Mouse (Mus musculus) olfactory bulb, adult 2 months (tissue): ENCODE data around the gene Plcb2. TPM values are rescaled to one million over a fixed set of nuclear protein-coding genes. Genes with fewer than 3 reads are reported as not detected.

ENCODE experiments used
- H3K27ac ChIP-seq: fragments of 200-500 bp; 2 replicates; pipeline ENCODE4 v1.5.1; 2012; ENCODE audit warnings: low read depth, low read length; ENCODE audit not compliant: insufficient read depth
- H3K4me1 ChIP-seq: fragments of 200-500 bp; 2 replicates; pipeline ENCODE4 v1.6.1; 2012; ENCODE audit warnings: low read length; ENCODE audit not compliant: control insufficient read depth, insufficient read depth
- H3K4me3 ChIP-seq: fragments of 200-500 bp; 2 replicates; pipeline ENCODE4 v1.5.1; 2012; ENCODE audit warnings: mild to moderate bottlenecking, low read depth, low read length, moderate library complexity; ENCODE audit not compliant: insufficient read depth
- CTCF ChIP-seq: fragments of 200-500 bp; IDR thresholded peaks from 2 replicates; pipeline ENCODE4 v1.5.1; 2012; ENCODE audit warnings: low read depth, mild to moderate bottlenecking, low read length, moderate library complexity; ENCODE audit not compliant: insufficient read depth
- POLR2A ChIP-seq: fragments of 200-500 bp; IDR thresholded peaks from 2 replicates; pipeline ENCODE4 v1.6.1; 2012; ENCODE audit warnings: mild to moderate bottlenecking, low read depth, low read length, moderate library complexity; ENCODE audit not compliant: insufficient read depth
- WGBS: fragments of 180-500 bp; shearing (Covaris S2); methylation state at CpG from one replicate; pipeline ENCODE4 v1.1.7; 2018; 5-methylcytosine and 5-hydroxymethylcytosine counted together
- polyA plus RNA-seq: library from polyadenylated mRNA; stranded (reverse); fragments of >200 nt; gene quantifications from 2 replicates; pipeline ENCODE4 v1.2.4, GENCODE M21; 2012; ENCODE audit warnings: low replicate concordance; ENCODE audit not compliant: missing spikeins, insufficient read depth, insufficient read length

Gene Plcb2
- polyA plus RNA-seq, 1 experiment, result not detected

DNA sequence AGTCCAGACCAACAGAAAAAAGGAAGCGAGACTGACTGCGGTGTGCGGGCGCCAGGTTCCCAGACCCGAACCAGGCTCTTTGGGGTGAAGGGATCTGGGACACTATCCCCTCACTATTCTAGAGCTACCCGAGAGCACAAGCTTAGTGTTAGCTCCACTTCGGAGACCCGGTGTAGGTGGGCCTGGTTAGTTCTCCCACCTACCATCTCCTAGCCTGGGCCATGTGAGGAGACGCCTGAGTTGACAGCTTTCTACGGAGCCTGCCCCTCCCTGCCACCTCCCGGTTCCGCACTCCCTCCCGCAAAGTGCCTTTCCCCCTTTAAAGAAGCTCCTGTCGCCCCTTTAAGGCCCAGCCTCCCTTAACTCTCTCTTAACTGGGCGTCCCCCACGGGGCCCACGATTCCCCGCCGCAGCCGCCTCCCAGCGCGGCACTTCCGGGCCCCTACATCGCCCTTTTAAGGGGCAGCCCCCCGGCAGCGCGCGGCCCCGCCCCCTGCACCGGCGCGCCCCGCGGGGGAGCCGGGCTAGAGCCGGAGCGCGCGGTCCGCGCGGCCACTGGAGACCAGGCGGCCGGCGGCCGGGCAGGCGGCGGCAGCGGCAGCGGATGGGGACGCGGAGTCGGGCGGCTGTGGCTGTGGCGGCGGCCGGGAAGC lies 17.1 kb upstream of the Plcb2 start, which contains the start of gene Inafm2:
Inafm2 (plus strand) TSS at position 527 of the 653 bp plus-strand sequence.
- peak within 1 kb of the TSS; percentile 24 for H3K27ac ChIP-seq
- WGBS, result 11% methylated on average over 57 of the region's 57 CpGs
- peak within 1 kb of the TSS; percentile 96 for H3K4me3 ChIP-seq
- TF ChIP-seq CTCF (no peak), POLR2A (peak; percentile 52)
- peaks cover 18% of the 10 kb centered on the region for H3K4me1 ChIP-seq

DNA sequence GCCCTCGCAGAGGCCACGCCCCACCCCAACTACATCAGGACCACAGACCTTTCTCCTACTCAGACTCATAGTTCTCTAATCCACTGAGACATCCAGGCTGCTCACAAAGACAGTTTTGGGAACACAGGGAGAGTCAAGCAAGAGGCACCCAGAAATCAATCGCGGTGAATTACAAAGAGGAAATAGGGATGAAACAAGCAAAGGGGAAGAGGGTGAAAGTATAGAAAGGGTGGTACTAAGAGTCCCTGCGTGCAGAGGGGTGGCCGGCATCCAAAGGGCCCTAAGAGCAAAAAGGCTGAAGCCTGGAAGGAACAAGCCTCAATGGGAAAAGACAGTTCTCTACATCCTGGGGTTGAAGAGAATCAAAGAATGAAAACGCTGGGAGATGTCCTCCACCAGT lies 16.4 kb upstream of the Plcb2 start:
- no peak for TF ChIP-seq CTCF
- H3K27ac ChIP-seq, result no peak overlapping the region
- WGBS, result 25% methylated on average over 7 of the region's 7 CpGs
- H3K4me3 ChIP-seq, result no peak overlapping the region
- H3K4me1 ChIP-seq, result peaks cover 15% of the 10 kb centered on the region

DNA sequence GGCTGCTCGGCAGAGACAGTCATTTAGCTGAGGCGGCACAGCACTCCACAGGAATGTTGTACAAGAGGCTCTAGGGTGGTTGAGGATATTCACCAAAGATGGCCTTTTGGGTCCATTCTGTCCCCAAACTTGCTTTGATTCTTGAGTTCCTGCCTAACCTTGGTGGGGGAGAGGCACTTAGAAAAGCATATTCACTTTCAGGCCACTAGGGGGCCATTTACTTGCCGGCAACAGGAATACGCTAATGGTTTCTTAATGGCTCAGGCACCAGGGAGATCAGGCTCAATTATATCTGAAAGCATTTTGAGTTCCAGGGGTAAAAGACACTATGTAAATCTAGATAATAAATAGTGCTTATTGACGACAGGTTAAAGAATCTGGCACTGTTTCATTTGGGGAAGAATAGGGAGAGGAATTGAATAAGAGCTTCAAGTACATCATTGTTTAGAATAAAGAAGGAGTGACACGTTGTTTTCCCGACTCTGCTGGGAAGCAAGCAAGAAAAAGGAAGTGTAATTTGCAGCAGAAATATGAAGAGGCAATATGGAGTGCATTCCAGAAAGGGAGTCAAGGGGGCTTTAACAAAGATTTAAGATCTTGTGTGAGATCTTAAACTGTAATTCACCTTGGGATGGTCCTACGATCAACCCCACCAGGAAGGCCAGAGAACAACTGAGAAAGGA lies 15.2 kb upstream of the Plcb2 start:
- Histone ChIP-seq H3K4me1 (peaks cover 8% of the 10 kb centered on the region), H3K4me3 (no peak overlapping the region), H3K27ac (no peak overlapping the region)
- WGBS, result 24% methylated on average over 8 of the region's 8 CpGs
- TF ChIP-seq POLR2A (no peak), CTCF (no peak)

DNA sequence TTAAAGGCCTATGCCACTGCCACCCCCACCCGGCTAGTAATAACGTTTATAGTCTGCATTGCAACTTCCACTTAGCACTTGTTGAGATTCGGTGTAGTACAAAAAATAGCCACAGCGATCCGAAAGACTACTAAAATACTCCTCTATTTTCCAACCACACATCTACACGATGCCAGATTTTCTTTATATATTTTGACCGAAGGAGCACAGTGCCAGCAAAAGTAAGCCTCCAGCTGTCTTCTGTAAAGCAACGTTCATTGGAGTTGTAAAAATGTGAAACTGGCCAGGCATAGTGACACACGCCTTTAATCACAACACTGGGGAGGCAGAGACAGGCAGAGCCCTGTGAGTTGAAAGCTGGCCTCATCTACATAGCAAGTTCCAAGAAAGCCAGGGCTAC lies 12.9 kb upstream of the Plcb2 start:
- WGBS, result 57% methylated on average over 9 of the region's 9 CpGs
- H3K27ac ChIP-seq, result no peak overlapping the region
- peaks cover 6% of the 10 kb centered on the region for H3K4me1 ChIP-seq
- H3K4me3 ChIP-seq, result no peak overlapping the region
- TF ChIP-seq CTCF (no peak), POLR2A (no peak)

DNA sequence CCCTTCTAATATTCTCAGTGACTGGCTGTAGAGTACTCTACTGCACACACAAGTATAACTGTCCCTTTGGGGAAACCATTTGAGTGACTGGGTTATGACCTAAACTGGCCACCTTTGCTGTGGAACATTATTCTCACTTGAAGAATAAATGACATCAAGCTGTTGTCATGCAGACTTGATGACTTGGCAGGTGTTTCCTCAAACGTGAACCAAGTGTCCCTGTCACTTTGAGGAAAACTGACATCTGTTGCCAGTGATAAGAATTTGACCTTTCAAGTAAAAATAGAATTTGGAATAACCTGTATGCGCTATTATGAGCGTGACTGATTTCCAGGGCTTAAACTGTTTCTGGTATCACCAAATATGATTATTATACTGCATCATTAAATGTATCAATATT lies 12.1 kb upstream of the Plcb2 start:
- Histone ChIP-seq H3K4me1 (peaks cover 6% of the 10 kb centered on the region), H3K27ac (no peak overlapping the region), H3K4me3 (no peak overlapping the region)
- TF ChIP-seq CTCF, result no peak
- TF ChIP-seq POLR2A, result no peak
- 73% methylated on average over 3 of the region's 3 CpGs for WGBS

DNA sequence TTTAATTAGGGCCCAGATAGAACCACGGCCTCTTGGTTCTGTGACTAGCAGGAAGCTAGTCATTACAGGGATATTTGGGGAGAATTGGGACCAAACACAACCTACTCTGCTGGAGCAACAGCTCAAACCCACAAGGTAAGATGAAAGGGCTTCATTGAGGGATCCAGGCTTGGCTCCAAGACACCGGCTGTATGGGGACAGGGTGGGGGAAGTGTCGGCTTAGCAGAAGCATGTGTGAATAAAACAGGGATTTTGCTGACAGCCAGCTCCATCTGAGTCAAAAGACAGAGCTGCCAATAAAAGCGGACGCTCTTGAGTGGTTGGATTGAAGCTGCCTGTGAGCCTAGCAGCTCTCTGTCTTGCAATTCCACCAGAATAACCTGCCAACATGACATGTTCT lies 5.1 kb upstream of the Plcb2 start:
- Histone ChIP-seq H3K4me1 (peaks cover 17% of the 10 kb centered on the region), H3K4me3 (no peak overlapping the region), H3K27ac (no peak overlapping the region)
- no peak for TF ChIP-seq POLR2A
- no peak for TF ChIP-seq CTCF
- WGBS, result 48% methylated on average over 5 of the region's 5 CpGs

DNA sequence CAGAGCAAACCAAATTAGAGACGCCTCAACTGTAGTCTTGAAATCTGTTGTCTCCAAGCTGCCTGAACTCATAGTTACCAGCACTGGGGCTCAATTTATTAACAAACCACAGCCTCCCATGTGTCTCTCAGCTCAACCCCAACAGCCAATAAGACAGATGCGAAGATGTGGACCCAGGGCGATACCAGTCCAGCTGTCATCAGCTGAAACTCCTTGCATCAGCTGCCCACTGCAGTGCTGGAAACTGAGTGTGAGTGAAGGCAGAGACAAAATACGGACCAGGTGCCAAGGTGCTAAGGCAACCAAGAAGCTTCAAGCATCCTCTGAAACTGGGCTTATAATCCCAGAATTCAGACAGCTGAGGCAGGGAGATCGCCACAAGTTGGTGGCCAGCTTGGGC lies 3.7 kb upstream of the Plcb2 start:
- Histone ChIP-seq H3K4me3 (no peak overlapping the region), H3K27ac (no peak overlapping the region), H3K4me1 (peaks cover 22% of the 10 kb centered on the region)
- WGBS, result 70% methylated on average over 5 of the region's 5 CpGs
- TF ChIP-seq CTCF (no peak), POLR2A (no peak)

DNA sequence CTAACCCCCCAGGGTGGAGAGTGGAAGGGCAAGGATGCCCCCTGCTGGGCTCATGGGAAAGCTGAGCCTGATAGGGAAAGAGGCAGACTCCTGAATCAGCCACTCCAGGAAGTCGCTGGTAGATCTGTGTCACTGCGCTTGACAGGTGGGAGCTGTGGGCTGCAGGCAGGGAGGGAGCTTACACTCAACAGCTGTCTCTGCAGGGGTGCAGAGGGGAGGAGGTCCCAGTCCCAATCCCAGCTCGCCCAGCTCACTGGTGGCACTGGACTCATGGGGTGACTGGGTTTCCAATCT lies 2.3 kb upstream of the Plcb2 start:
- Histone ChIP-seq H3K4me3 (no peak overlapping the region), H3K4me1 (peaks cover 22% of the 10 kb centered on the region), H3K27ac (no peak overlapping the region)
- WGBS, result 10% methylated on average over 3 of the region's 3 CpGs
- TF ChIP-seq POLR2A, result no peak
- TF ChIP-seq CTCF, result peak; percentile 90

DNA sequence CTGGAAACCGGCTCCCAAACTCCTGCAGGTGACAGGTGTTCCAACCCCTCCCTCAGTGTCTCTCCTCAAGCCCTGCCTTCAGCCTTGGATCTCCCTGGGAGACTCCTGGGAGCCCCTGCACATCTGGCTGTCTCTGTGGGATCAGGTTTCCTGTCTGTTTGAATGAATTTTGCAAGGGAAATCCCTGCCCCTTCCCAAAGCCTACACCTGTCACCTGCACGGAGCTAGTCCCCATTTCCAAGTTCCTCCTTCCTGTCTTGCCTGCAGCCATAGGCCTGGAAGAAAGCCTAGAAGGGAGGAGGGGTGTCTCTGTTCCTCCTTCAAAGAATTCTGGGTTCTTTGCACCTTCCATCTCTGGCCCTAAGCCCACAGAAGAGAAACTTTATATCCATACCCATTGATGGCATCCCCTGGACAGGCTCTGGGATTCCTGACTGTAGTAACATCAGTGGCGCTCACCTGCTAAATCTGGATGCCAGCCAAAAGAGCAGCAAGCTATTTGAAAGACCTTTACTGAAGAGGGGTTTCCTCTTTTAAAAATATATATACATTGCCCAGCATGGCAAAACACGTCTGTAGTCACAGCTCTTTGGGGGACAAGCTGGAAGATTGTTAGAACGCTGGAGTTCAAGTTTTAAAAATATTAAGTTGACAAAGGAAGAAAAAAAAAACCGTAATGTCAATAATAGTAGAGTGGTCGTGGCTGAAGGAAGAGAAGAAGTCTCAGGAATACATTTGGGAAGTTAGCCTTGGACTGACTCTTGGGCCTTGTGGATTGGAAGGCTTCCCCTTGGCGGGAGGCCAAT lies 1.8 kb upstream of the Plcb2 start:
- Histone ChIP-seq H3K27ac (no peak overlapping the region), H3K4me3 (no peak overlapping the region), H3K4me1 (peaks cover 22% of the 10 kb centered on the region)
- TF ChIP-seq CTCF, result no peak
- TF ChIP-seq POLR2A, result no peak
- whole genome bisulfite sequencing, result 35% methylated on average over 8 of the region's 8 CpGs
